Mouse (Mus musculus) G1E (cell line): Measurements from ENCODE around the gene Hist1h4d.

Source experiments
- CTCF ChIP-seq: IDR thresholded peaks from 2 replicates; pipeline ENCODE4 v1.5.1; 2012; ENCODE audit warnings: low read depth, low read length, inconsistent platforms, mixed read lengths
- GATA1 ChIP-seq: IDR thresholded peaks from 2 replicates; pipeline ENCODE4 v1.6.1; 2012; ENCODE audit warnings: borderline replicate concordance, low read length, inconsistent platforms, mixed read lengths

DNA sequence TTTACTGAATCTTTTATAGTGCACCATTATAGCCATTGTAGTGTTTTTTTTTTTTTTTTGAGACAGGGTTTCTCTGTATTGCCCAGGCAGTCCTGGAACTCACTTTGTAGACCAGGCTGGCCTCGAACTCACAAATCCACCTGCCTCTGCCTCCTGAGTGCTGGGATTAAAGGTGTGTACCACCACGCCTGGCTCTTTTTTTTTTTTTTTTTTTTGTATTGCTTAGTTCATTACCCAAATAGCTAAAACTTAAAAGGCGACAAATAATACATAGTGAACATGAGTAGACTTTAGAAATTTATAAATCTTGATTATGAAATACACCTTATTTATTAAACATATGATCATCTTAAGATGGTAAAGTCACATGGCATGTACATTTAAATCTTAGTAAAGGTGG is 39.9 kb upstream of the Hist1h4d start:
- TF ChIP-seq CTCF (no peak), GATA1 (no peak)
